Comparison of ENCODE assay signal across 8 mouse cellular contexts in the genomic region with DNA sequence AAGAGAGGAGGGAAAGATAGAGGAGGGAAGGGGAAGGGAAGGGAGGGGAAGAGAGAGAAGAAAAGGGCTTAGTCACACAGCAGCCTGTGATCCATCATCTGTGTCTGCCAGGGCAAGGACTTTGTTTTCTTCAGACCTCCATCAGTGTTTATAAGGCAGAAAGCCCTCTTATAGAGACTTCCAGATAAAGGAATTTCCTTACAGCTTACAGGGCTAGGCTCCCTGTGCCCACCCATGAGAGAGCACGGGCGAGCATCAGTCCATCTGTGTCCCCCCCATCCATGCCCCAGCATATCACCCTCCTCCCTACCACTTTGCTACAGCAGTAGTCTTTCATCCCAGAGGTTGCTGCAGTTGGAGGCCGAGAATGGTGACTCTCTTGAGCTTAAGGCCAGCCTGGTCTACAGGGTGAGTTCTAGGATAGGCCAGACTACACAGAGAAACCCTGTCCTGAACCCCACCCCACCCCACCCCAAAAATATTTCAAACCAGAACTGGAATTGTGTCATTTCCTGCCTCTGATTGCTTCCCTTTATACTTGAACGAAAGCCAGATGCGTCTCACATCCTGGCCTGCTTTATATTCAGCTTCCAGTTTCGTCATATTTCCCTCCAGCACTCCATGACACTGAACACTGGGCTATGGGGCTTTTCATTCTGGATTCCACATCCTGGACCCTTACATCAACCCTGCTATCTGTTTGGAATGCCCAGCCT. TPM values are rescaled to one million over a fixed set of nuclear protein-coding genes. Genes with fewer than 3 reads are reported as not detected.
DNase-seq lines count a peak whose midpoint lies in the region; ATAC-seq and TF ChIP-seq lines count a peak whose summit lies in the region.

No protein-coding gene starts in this region.

- no peaks in the 10 kb centered on the region for H3K36me3 ChIP-seq in forebrain, embryonic 10.5 days (replicated peaks)
- no peaks in the 10 kb centered on the region for H3K36me3 ChIP-seq in forebrain, embryonic 13.5 days (ENCODE audit: poor library complexity, severe bottlenecking)

- intact Hi-C loops in heart, postnatal 10 days (cut with DNase I): loop anchor here (1.0 kb wide), 1 partner anchor 15 kb away; no protein-coding TSS in a partner anchor

- H3K4me3 ChIP-seq in forebrain, embryonic 10.5 days: no peak overlapping the region
- no peak overlapping the region for H3K4me3 ChIP-seq in forebrain, embryonic 13.5 days
- peak overlapping the region; percentile 24 for H3K4me3 ChIP-seq in bone marrow macrophage, adult 2 months (ENCODE audit: insufficient read depth, low read length)

- WGBS in forebrain, embryonic 10.5 days: 78% methylated on average over 6 of the region's 6 CpGs
- WGBS in forebrain, embryonic 13.5 days: 81% methylated on average over 6 of the region's 6 CpGs

- H3K4me2 ChIP-seq in forebrain, embryonic 13.5 days: no peak overlapping the region

- H3K9me3 ChIP-seq in forebrain, embryonic 10.5 days: no peaks in the 10 kb centered on the region; the same call in 1 of the 2 replicates
- H3K9me3 ChIP-seq in forebrain, embryonic 13.5 days (replicated peaks): no peaks in the 10 kb centered on the region

- no peak for DNase-seq in forebrain, embryonic 10.5 days (ENCODE audit: extremely low spot score, low spot score)
- peak; percentile 54 to 57 for DNase-seq in heart, postnatal 10 days
- peak; percentile 61 for DNase-seq in lung, postnatal 25 days (ENCODE audit: low spot score)
- DNase-seq in layer of hippocampus, adult 8-10 months (ENCODE audit: low spot score in 2 of 2): no peak
- no peak for DNase-seq in urinary bladder, postnatal 10 days (ENCODE audit: low spot score)
- no peak for DNase-seq in thymus, postnatal 25 days

- ATAC-seq in forebrain, embryonic 13.5 days: no peak

- no peak for TF ChIP-seq CTCF in bone marrow macrophage, adult 2 months (IDR thresholded peaks at IDR 0.05; ENCODE audit: low read depth, low read length)

- peaks cover 10% of the 10 kb centered on the region for H3K4me1 ChIP-seq in forebrain, embryonic 10.5 days
- no peaks in the 10 kb centered on the region for H3K4me1 ChIP-seq in forebrain, embryonic 13.5 days
- H3K4me1 ChIP-seq in bone marrow macrophage, adult 2 months (ENCODE audit: control insufficient read depth, insufficient read depth, low read length): peaks cover 26% of the 10 kb centered on the region

- no peak overlapping the region for H3K9ac ChIP-seq in forebrain, embryonic 13.5 days

- TF ChIP-seq POLR2A in bone marrow macrophage, adult 2 months (IDR thresholded peaks at IDR 0.05; ENCODE audit: borderline replicate concordance, low read depth, low read length): no peak

- H3K27ac ChIP-seq in forebrain, embryonic 10.5 days: peak overlapping the region; percentile 3; the same call in 1 of the 2 replicates
- H3K27ac ChIP-seq in forebrain, embryonic 13.5 days: no peak overlapping the region
- H3K27ac ChIP-seq in bone marrow macrophage, adult 2 months (ENCODE audit: insufficient read depth, low read depth, low read length): peak overlapping the region; percentile 65

- H3K27me3 ChIP-seq in forebrain, embryonic 10.5 days (ENCODE audit: poor library complexity, severe bottlenecking): no peaks in the 10 kb centered on the region
- no peaks in the 10 kb centered on the region for H3K27me3 ChIP-seq in forebrain, embryonic 13.5 days

RNA-seq across cellular contexts. Expression of a gene that starts 13.3 kb away (rescaled TPM):
- polyA plus RNA-seq in forebrain, embryonic 10.5 days (2016; fragmentation: Nextera tagmentation; extraction: Ambion mirVana): 20.9 and 25.0 TPM in 2 replicates
- 14.6 and 16.3 TPM in 2 replicates for polyA plus RNA-seq in forebrain, embryonic 13.5 days (2015; fragmentation: Nextera tagmentation; extraction: Ambion mirVana)
- polyA plus RNA-seq in bone marrow macrophage, adult 2 months (2012; ENCODE audit: insufficient read depth, insufficient read length, missing spikeins): 256 and 280 TPM in 2 replicates
- total RNA-seq in heart, postnatal 10 days (2021): 100 to 1,000 TPM; 266 to 279 TPM
- 10 to 100 TPM; 57.2 to 68.4 (median 58.8) TPM for total RNA-seq in layer of hippocampus, adult 8-10 months (2022)

RNA-seq across cellular contexts. Expression of a gene that starts 13.4 kb away (rescaled TPM):
- polyA plus RNA-seq in forebrain, embryonic 10.5 days (2016; fragmentation: Nextera tagmentation; extraction: Ambion mirVana): 0.71 and 1.2 TPM in 2 replicates
- polyA plus RNA-seq in forebrain, embryonic 13.5 days (2015; fragmentation: Nextera tagmentation; extraction: Ambion mirVana): 0.62 and 0.77 TPM in 2 replicates
- 1.6 and 4.7 TPM in 2 replicates for polyA plus RNA-seq in bone marrow macrophage, adult 2 months (2012; ENCODE audit: insufficient read depth, insufficient read length, missing spikeins)
- 1 to 10 TPM; 3.4 to 6.9 TPM for total RNA-seq in heart, postnatal 10 days (2021)
- total RNA-seq in layer of hippocampus, adult 8-10 months (2022): 100 to 1,000 TPM; 458 to 553 (median 501) TPM

RNA-seq across cellular contexts. Expression of a gene that starts 26.1 kb away (rescaled TPM):
- polyA plus RNA-seq in forebrain, embryonic 10.5 days (2016; fragmentation: Nextera tagmentation; extraction: Ambion mirVana): not detected in 2 replicates
- not detected in 2 replicates for polyA plus RNA-seq in forebrain, embryonic 13.5 days (2015; fragmentation: Nextera tagmentation; extraction: Ambion mirVana)
- not detected in 2 replicates for polyA plus RNA-seq in bone marrow macrophage, adult 2 months (2012; ENCODE audit: insufficient read depth, insufficient read length, missing spikeins)
- total RNA-seq in heart, postnatal 10 days (2021): under 1 TPM; 0.07 to 0.10 TPM
- total RNA-seq in layer of hippocampus, adult 8-10 months (2022): under 1 TPM in 1 of 4 experiments, not detected in 3; 0.09 TPM

RNA-seq across cellular contexts. Expression of a gene that starts 57.1 kb away (rescaled TPM):
- polyA plus RNA-seq in forebrain, embryonic 10.5 days (2016; fragmentation: Nextera tagmentation; extraction: Ambion mirVana): 1.7 and 2.2 TPM in 2 replicates
- 4.6 TPM in 2 replicates for polyA plus RNA-seq in forebrain, embryonic 13.5 days (2015; fragmentation: Nextera tagmentation; extraction: Ambion mirVana)
- polyA plus RNA-seq in bone marrow macrophage, adult 2 months (2012; ENCODE audit: insufficient read depth, insufficient read length, missing spikeins): 0.48 TPM in 1 of 2 replicates, not detected in the other
- total RNA-seq in heart, postnatal 10 days (2021): 1 to 10 TPM; 7.7 to 9.7 TPM
- total RNA-seq in layer of hippocampus, adult 8-10 months (2022): 100 to 1,000 TPM; 131 to 139 (median 137) TPM

Comparison
In these comparisons a context has a peak if more than half of its experiments do, and no peak if none do; other contexts are left out.
1. DNase-seq: peak in heart, postnatal 10 days (2 of 2) and lung, postnatal 25 days (single experiment); none in forebrain, embryonic 10.5 days (single experiment), layer of hippocampus, adult 8-10 months (0 of 2), urinary bladder, postnatal 10 days (single experiment) and thymus, postnatal 25 days (single experiment).